Mouse (Mus musculus) hematopoietic multipotent progenitor cell, adult 10-12 weeks (in vitro differentiated cells): ENCODE data around the gene Trhr2. TPM values are rescaled to one million over a fixed set of nuclear protein-coding genes. Genes with fewer than 3 reads are reported as not detected.

Experiments used
- polyA plus RNA-seq: library from polyadenylated mRNA; stranded (reverse); fragments of >175 nt; gene quantifications from 2 replicates; pipeline ENCODE4 v1.2.3, GENCODE M21; 2012; ENCODE audit warnings: low replicate concordance

The Trhr2 gene
- 0.11 TPM in 1 of 2 replicates, not detected in the other for polyA plus RNA-seq

DNA sequence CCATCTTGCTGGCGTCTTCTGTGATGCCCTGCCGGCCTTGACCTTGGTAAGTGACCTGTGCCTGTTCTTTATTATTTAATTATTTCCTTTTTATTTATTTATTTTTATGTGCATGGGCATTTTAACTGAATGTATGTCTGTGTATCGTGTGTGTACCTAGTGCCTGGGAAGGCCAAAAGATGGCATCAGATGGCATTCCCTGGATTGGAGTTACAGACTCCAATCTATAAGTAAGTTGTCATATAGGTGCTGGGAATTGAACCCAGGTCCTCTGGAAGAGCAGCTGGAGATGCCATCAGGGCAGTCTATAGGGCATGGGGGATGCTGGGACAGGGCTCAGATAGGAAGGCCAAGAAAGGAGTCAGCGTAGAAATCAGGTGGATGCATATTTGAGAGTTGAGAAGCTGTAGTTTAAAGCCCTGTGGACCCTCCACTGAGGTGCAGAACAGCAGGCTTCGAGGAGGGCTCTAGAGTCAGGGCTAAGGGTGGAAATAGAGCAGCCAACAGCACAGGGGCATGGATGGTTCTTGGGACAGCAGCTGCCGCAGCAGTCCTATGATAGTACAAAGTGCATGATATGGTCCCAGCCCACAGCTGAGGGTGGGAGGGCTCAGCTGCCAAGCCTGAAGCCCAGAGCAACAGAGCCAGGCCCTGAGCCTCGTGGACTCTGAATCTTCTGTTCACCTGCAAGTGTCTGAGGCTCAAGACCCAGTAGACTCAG, at the start of gene Trhr2:
TSS of gene Trhr2 (minus strand) at position 51 of the 721 bp plus-strand sequence.

DNA sequence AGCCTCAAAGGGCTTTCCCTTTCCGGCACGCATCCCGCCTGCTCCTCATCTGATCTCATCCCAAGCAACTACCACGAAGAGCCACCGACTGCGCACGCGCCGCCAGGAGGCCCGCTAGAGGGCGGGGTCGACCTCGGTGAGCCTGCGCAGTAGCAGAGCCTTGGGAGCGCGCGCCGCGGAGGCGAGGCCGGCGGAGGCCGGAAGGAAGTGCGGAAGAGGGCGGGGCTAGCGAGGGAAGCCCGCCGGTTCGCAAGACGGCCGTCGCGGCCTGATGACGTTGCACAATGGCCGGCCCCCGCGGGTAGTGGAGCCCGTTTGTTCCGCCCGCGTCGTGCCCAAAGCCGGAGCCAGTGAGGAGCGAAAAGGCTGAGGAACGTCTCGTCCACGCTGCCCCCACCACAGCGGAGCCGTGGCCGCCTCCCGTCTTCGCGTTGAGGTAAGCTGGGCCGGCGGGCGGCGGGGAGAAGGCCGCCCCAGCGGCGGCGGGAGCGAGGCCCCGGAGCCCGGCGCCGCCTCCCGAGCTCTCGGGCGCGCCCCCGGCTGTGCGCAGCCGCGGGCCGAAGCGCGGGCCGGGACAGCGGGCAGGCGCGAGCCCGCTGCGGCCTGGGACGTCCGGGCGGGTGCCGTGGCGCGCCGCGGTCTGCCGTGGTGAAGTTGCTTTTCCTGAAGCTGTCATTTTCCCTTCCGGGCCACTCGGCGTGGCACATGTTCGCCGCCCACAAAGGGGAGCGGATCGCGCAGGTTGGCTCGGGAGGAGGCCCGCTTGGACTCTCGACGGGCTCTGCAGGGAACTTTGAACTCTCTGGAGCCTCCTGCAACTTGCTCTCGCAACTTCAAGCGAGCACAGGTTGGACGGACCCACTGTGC, 16.1 kb upstream of the Trhr2 start, which contains the start of gene Zc3h18:
TSS of gene Zc3h18 (plus strand) at position 245 of the 867 bp plus-strand sequence.

Other genes starting within 250 kb of the Trhr2 start
- gene Zfpm1, start 78.6 kb downstream of the Trhr2 start, polyA plus RNA-seq: 211 and 319 TPM in 2 replicates
- 67.9 and 139 TPM in 2 replicates for gene Zc3h18, start 15.9 kb upstream of the Trhr2 start, polyA plus RNA-seq
- 0.18 TPM in 1 of 2 replicates, not detected in the other for gene Il17c, start 61.3 kb upstream of the Trhr2 start, polyA plus RNA-seq
- 1,078 and 1,667 TPM in 2 replicates for gene Cyba, start 72.2 kb upstream of the Trhr2 start, polyA plus RNA-seq
- gene Mvd, start 82.7 kb upstream of the Trhr2 start, polyA plus RNA-seq: 10.9 and 12.4 TPM in 2 replicates
- gene Snai3, start 100.0 kb upstream of the Trhr2 start, polyA plus RNA-seq: 2.2 and 3.4 TPM in 2 replicates
- 79.8 and 83.9 TPM in 2 replicates for gene Rnf166, start 115.3 kb upstream of the Trhr2 start, polyA plus RNA-seq
- 35.9 and 74.5 TPM in 2 replicates for gene Ctu2, start 115.4 kb upstream of the Trhr2 start, polyA plus RNA-seq
- gene Piezo1, start 190.6 kb upstream of the Trhr2 start, polyA plus RNA-seq: 38.4 and 54.7 TPM in 2 replicates
- gene Cdt1, start 207.3 kb upstream of the Trhr2 start, polyA plus RNA-seq: 160 and 221 TPM in 2 replicates
- 45.5 and 149 TPM in 2 replicates for gene Aprt, start 216.2 kb upstream of the Trhr2 start, polyA plus RNA-seq